Comparison of ENCODE assay signal across 22 mouse cellular contexts in the genomic region with DNA sequence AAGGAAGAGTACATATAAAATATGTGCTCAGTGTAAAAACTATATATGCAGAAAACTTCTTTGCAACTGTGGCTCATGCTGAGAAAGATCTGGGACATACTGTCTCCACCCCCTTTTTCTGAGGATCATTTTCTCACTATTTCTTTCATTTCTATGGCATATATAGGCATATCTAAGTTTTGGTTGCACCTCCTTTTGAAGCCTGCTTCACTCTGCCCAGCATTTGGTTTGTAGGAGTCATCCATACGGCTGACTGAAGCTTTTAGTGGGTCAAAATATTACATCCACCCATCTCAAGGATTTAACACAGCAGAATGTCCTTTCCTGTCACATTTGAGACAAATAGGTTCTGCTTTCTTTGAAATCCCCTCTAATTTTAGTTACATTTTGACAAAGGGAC.
A peak's percentile ranks its signal among the peaks of the same experiment; 100 is the strongest.
DNase-seq lines count a peak whose midpoint lies in the region; ATAC-seq and TF ChIP-seq lines count a peak whose summit lies in the region.
"Had no signal": no experiment of that assay in that cellular context is flagged by ENCODE, and none has a peak within 500 bp of the region (broad histone marks: within the 10 kb centered on the region; RNA-seq: fewer than 3 reads in every experiment).

No protein-coding gene starts in this region.

- H3K4me3 ChIP-seq in liver, postnatal 0 days (ENCODE audit: low read depth, low read length), result no peak overlapping the region
- no peak overlapping the region for H3K4me3 ChIP-seq in liver, embryonic 12.5 days
- H3K4me3 ChIP-seq in stomach, embryonic 15.5 days (replicated peaks), result no peak overlapping the region
- H3K4me3 ChIP-seq: forebrain, embryonic 10.5 days; forebrain, embryonic 13.5 days; heart, adult 2 months; heart, embryonic 10.5 days; heart, embryonic 13.5 days; hindbrain, embryonic 12.5 days; hindbrain, embryonic 15.5 days had no signal

- peak overlapping the region; percentile 33; the same call in 1 of the 2 replicates for H3K4me2 ChIP-seq in liver, postnatal 0 days (ENCODE audit: low read depth, low read length)
- no peak overlapping the region for H3K4me2 ChIP-seq in liver, embryonic 12.5 days
- no peak overlapping the region for H3K4me2 ChIP-seq in stomach, embryonic 15.5 days
- H3K4me2 ChIP-seq: forebrain, embryonic 13.5 days; heart, embryonic 13.5 days; hindbrain, embryonic 12.5 days; hindbrain, embryonic 15.5 days had no signal

- TF ChIP-seq EP300 in liver, postnatal 0 days (IDR thresholded peaks at IDR 0.05; ENCODE audit: low read depth), result no peak

- no peak for DNase-seq in liver, postnatal 0 days
- peak; percentile 21 for DNase-seq in brain, adult 2 months (ENCODE audit: low read depth, low spot score)
- no peak for DNase-seq in ovary, adult 18-20 months (ENCODE audit: low spot score)
- DNase-seq in thymus, postnatal 14 days, result no peak
- DNase-seq: adrenal gland, adult 2 months; adrenal gland, postnatal 25 days; cerebellum, adult 18-20 months; cerebellum, adult 9-10 months; cerebellum, postnatal 14 days; gastrocnemius, postnatal 25 days; heart, adult 2 months; heart, postnatal 14 days had no signal

- no peak for TF ChIP-seq CTCF in liver, postnatal 0 days (IDR thresholded peaks at IDR 0.05; ENCODE audit: low read depth)

- H3K9ac ChIP-seq in liver, postnatal 0 days (replicated peaks), result no peak overlapping the region
- H3K9ac ChIP-seq in liver, embryonic 12.5 days, result no peak overlapping the region
- no peak overlapping the region for H3K9ac ChIP-seq in stomach, embryonic 15.5 days
- H3K9ac ChIP-seq: forebrain, embryonic 13.5 days; heart, embryonic 13.5 days; hindbrain, embryonic 12.5 days; hindbrain, embryonic 15.5 days had no signal

- WGBS in liver, postnatal 0 days (ENCODE audit: insufficient replicate concordance), result 50% methylated on average over 1 of the region's 1 CpGs
- 71% methylated on average over 1 of the region's 1 CpGs for WGBS in liver, embryonic 12.5 days (ENCODE audit: insufficient replicate concordance)
- 26% methylated on average over 1 of the region's 1 CpGs for WGBS in stomach, embryonic 15.5 days

- H3K4me1 ChIP-seq in liver, postnatal 0 days (ENCODE audit: insufficient read depth), result no peaks in the 10 kb centered on the region
- no peaks in the 10 kb centered on the region for H3K4me1 ChIP-seq in liver, embryonic 12.5 days
- no peaks in the 10 kb centered on the region for H3K4me1 ChIP-seq in stomach, embryonic 15.5 days
- H3K4me1 ChIP-seq: forebrain, embryonic 10.5 days; forebrain, embryonic 13.5 days; heart, embryonic 13.5 days; hindbrain, embryonic 12.5 days; hindbrain, embryonic 15.5 days had no signal

- no peaks in the 10 kb centered on the region for H3K9me3 ChIP-seq in liver, postnatal 0 days (ENCODE audit: low read length)
- no peaks in the 10 kb centered on the region for H3K9me3 ChIP-seq in liver, embryonic 12.5 days (replicated peaks)
- H3K9me3 ChIP-seq in stomach, embryonic 15.5 days, result no peaks in the 10 kb centered on the region
- H3K9me3 ChIP-seq: forebrain, embryonic 10.5 days; forebrain, embryonic 13.5 days; heart, embryonic 10.5 days; heart, embryonic 13.5 days; hindbrain, embryonic 12.5 days; hindbrain, embryonic 15.5 days had no signal

- no peaks in the 10 kb centered on the region for H3K27me3 ChIP-seq in liver, postnatal 0 days (ENCODE audit: insufficient read depth, low read length)
- no peaks in the 10 kb centered on the region for H3K27me3 ChIP-seq in liver, embryonic 12.5 days (replicated peaks)
- H3K27me3 ChIP-seq in stomach, embryonic 15.5 days (replicated peaks), result no peaks in the 10 kb centered on the region
- H3K27me3 ChIP-seq: forebrain, embryonic 13.5 days; heart, embryonic 13.5 days; hindbrain, embryonic 12.5 days; hindbrain, embryonic 15.5 days had no signal

- peak overlapping the region; percentile 36; the same call in 1 of the 2 replicates for H3K27ac ChIP-seq in liver, postnatal 0 days (ENCODE audit: low read depth)
- no peak overlapping the region for H3K27ac ChIP-seq in liver, embryonic 12.5 days
- H3K27ac ChIP-seq in stomach, embryonic 15.5 days, result peak overlapping the region; percentile 70
- H3K27ac ChIP-seq: forebrain, embryonic 10.5 days; forebrain, embryonic 13.5 days; heart, adult 2 months; heart, embryonic 10.5 days; heart, embryonic 13.5 days; hindbrain, embryonic 12.5 days; hindbrain, embryonic 15.5 days had no signal

- no peaks in the 10 kb centered on the region for H3K36me3 ChIP-seq in liver, postnatal 0 days (replicated peaks; ENCODE audit: insufficient read depth, low read length)
- no peaks in the 10 kb centered on the region for H3K36me3 ChIP-seq in liver, embryonic 12.5 days
- no peaks in the 10 kb centered on the region for H3K36me3 ChIP-seq in stomach, embryonic 15.5 days
- H3K36me3 ChIP-seq: forebrain, embryonic 10.5 days; heart, embryonic 10.5 days; heart, embryonic 13.5 days; hindbrain, embryonic 12.5 days; hindbrain, embryonic 15.5 days had no signal

- no peak for ATAC-seq in liver, postnatal 0 days
- no peak for ATAC-seq in liver, embryonic 12.5 days
- no peak for ATAC-seq in stomach, embryonic 15.5 days (ENCODE audit: insufficient read depth, low FRiP score, low read depth)
- ATAC-seq: CD4-positive, CD25-positive, alpha-beta regulatory T cell, adult 4 months; forebrain, embryonic 13.5 days; forebrain, embryonic 16.5 days had no signal
